Mouse (Mus musculus) CH12.LX (cell line): ENCODE data around the gene Bckdk.

Experiments
- CTCF ChIP-seq, 2 experiments: IDR thresholded peaks in 1 of 2; conservative IDR thresholded peaks in 1 of 2; 2 replicates each; pipeline ENCODE4 v1.5.1; 2011 to 2012; ENCODE audit warnings: low read depth in 2 of 2, low read length in 2 of 2, improper control_type of control experiment in 1 of 2, inconsistent platforms in 1 of 2, mild to moderate bottlenecking in 1 of 2, moderate library complexity in 1 of 2
- SMC3 ChIP-seq: IDR thresholded peaks from 2 replicates; pipeline ENCODE4 v1.6.1; 2011; ENCODE audit warnings: low read depth, low read length, improper control_type of control experiment
- TBP ChIP-seq: conservative IDR thresholded peaks from 2 replicates; pipeline ENCODE4 v1.6.1; 2011; ENCODE audit warnings: low read depth, low read length, improper control_type of control experiment
- ZC3H11A ChIP-seq: IDR thresholded peaks from 2 replicates; pipeline ENCODE4 v1.6.1; 2012; ENCODE audit warnings: low read depth, mild to moderate bottlenecking, inconsistent platforms, low read length, improper control_type of control experiment

DNA sequence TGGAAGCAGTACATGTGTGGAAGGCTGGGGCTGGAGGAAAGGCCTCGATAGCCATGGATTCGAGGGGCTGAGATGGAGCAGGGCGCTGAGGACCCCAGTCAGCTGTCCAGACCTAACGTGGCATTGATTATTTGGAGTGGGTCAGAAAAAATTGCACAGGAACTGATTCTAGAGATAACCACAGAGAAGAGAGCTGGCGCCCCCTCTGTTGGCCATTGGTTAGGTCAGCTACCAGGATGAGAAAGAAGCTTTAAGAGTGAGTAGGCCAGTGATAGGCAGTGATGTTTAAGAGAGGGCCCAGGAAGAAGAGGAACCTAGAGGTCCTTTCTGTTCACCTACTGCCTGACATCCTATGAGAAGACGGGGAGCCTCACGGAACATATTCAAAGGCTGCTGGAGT, 15.4 kb downstream of the Bckdk start:
- TF ChIP-seq CTCF (conservative IDR thresholded peaks at IDR 0.05 in 1 of 2, IDR thresholded peaks at IDR 0.05 in 1 of 2; ENCODE audit: low read depth in 2 of 2, low read length in 2 of 2) (peak; percentile 8 to 62; a peak in 2 of 4 replicates), TBP (no peak), SMC3 (no peak; the same call in 1 of the 2 replicates), ZC3H11A (no peak)
